Mouse (Mus musculus) ovary, postnatal 36 days (tissue): ENCODE data around the gene Arl6ip5.

ENCODE experiments used
- DNase-seq: peaks from one replicate; pipeline ENCODE4 v3.0.0; 2022; ENCODE audit warnings: low spot score, mixed read lengths

Gene Arl6ip5

GRCm38 (mm10) chr6:97210191-97210961 is at the start of gene Arl6ip5:
Arl6ip5 (plus strand) TSS chr6:97210689.
- peak; percentile 85 for DNase-seq

- no peak for DNase-seq
These were observed 34.8 kb upstream of the Arl6ip5 start for GRCm38 (mm10) chr6:97175716-97176115.

GRCm38 (mm10) chr6:97178491-97179366 is 31.8 kb upstream of the Arl6ip5 start, which contains the start of gene Tmf1:
Tmf1 (minus strand) TSS chr6:97179122.
- peak; percentile 96 for DNase-seq

DNA sequence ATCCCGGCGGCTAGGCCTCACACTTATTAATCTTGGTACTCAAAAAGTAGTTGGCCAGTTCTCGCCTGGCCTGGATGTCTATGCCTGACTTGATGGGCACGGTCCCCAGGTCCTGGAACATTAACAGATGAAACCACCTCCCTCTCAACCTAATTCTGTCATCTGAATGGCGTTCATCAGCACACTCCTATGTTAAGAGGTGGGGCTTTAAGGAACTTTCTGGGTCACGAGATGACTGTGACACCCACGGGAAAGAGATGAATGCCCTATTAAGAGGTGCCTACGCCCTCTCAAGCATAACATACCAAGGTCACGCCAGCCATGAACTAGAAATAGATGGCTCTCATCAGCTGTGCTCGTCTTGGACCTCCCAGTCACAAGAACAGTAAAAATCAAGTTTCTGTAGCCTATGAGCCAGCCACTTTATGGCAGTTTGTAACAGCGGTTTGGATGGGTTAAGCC is 31.1 kb upstream of the Arl6ip5 start:
- no peak for DNase-seq

DNA sequence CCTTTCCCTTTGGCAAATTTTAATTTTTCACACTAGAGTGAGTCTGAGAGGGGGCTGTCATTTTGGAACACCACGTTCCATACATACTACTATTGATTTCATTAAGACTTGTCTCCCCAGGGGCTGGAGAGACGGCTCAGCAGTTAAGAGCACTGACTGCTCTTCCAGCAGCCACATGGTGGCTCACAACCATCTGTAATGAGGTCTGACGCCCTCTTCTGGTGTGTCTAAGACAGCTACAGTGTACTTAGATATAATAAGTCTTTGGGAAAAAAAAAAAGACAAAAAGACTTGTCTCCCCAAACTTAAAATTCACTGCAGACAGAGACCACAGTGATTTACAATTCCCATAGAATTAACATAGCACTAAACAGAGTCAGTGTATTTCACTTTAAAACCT is 10.1 kb upstream of the Arl6ip5 start:
- DNase-seq = no peak

DNA sequence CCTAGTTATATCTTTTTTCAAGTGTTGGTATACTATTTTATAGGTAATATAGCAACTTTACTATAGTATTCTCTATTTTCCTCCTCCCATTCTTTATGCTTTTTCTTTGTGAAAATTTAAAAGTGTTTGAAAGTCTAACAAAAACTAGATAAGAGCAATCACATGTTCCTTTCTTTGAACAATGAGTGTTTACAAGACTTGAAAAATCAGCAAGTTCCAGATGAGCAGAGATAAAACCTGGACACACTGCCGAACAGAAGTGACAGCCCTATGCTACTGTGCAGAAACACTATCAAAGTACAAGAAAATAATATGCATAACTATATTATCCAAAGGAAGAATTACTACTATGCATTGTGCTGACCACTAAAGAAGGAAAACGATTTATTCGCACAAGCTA is 8.0 kb upstream of the Arl6ip5 start:
- DNase-seq = no peak

- DNase-seq = no peak
These were observed 6.1 kb upstream of the Arl6ip5 start for GRCm38 (mm10) chr6:97204252-97204869.

DNA sequence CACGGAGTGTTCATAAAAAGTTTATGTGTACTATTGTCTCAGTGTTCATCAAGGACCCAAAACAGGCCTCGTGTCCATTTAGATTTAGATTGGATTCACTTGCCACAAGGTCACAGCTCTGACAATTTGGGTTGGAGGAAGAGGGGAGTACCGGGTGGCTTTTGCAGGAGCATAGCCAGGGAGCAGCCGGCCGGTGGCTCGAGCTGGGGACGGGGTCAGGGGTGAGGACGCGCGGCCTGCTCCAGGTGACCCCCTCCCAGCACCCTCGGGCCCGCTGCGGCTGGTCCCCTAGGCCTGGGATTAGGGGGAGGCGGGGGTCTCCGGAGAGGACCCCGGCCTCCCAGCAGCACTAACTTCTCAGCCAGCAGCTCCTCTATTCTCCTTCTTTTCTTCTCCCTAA is 5.5 kb upstream of the Arl6ip5 start:
- peak; percentile 48 for DNase-seq

DNA sequence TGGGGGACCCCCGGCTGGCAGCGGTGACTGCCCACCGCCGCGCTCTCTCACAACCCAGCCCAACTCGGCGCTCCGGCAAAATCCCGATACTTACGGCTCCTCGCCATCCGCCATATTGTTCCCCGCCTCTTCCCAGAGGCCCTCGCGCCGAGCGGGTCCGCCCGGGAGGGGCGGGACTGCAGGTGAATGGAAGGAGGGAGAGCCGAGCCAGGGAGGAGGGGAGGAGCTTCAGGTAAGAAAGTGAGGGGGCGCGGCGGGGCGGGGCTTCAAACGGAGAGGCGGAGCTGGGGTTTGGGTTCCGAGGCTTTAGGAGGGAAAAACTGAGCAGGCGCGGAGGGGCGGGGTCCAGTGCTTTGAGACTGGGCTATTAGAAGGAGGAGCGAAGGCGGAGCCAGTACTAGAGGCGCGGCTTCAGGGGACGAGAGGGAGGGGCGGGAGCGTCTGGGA is 5.0 kb upstream of the Arl6ip5 start, which contains the start of gene Uba3:
TSS of gene Uba3 (minus strand) at position 209 of the 447 bp plus-strand sequence.
- peak; percentile 100 for DNase-seq

GRCm38 (mm10) chr6:97207085-97207484 is 3.4 kb upstream of the Arl6ip5 start:
- DNase-seq = no peak

DNA sequence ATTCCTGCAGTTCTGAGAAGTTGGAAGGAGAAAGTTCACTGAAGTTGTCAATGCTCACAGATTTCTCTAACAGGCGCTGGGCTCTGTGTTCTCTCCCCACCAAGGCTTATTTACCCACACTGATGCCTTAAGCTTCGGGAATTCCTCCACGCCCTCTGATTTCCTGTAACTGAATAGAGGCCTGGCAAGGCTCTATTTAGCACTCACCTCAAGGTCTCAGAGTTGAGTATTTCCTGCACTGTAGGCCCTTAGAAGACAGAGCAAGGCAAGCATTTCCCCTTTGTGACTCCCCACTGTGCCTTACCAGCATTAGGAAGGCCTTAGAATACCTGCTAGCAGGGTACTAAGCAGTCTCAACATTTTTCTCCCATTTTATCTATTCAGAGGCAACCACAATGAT is 2.1 kb upstream of the Arl6ip5 start:
- no peak for DNase-seq

DNA sequence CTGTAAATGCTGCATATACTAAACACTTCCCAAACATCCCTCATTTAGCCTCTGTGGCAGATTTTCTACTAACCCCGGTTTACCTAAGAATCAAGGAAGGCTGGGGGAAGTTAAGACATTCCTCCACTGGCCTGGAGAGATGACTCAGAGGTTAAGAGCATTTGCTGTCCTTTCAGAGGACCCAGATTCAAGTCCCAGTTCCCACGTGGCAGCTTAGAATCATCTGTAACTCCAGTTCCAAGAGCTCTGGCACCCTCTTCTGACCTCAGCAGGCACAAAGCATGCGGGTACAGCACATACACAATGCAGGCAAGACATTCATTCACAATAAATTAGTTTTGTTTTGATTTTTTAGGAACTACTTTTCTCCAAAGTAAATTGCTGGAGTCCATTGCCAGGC is 1.3 kb upstream of the Arl6ip5 start:
- DNase-seq = no peak

- no peak for DNase-seq
These were observed 738 bp upstream of the Arl6ip5 start for GRCm38 (mm10) chr6:97209751-97210150.

GRCm38 (mm10) chr6:97210962-97211601 is 593 bp downstream of the Arl6ip5 start:
- no peak for DNase-seq

GRCm38 (mm10) chr6:97211981-97212380 is 1.5 kb downstream of the Arl6ip5 start:
- peak; percentile 23 for DNase-seq

DNA sequence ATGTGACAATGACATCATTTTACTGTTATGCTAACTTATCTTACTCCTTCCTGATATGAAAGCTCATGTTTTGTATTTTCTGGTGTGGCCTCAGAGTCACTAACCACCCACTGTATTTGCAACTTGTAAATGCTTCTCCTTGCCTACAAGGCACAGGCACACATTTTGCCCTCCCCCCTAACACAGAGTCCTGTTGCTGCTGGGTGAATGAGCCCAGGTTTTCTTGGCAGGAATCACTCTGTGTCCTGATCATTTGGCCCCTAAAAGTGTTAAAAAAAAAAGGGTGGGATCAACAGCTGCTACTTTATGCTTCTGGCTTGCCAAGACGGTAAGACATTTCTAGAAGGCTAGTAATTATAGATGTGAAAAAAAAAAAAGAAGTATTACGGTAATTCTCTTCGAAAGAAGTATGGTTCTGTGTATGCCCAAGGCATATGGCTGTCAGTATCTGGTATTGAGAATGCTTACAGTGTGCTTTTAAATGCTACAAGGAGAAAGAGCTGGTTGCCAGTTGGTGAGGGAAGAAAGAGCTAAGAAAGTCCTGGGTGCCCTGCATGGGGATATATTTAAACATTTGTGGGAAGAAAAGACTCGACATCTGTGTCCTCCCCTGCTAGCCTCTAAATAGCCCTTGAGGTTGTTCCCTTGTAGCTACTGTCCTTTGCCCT is 5.8 kb downstream of the Arl6ip5 start:
- no peak for DNase-seq

- no peak for DNase-seq
These were observed 10.2 kb downstream of the Arl6ip5 start for GRCm38 (mm10) chr6:97220672-97221071.

DNA sequence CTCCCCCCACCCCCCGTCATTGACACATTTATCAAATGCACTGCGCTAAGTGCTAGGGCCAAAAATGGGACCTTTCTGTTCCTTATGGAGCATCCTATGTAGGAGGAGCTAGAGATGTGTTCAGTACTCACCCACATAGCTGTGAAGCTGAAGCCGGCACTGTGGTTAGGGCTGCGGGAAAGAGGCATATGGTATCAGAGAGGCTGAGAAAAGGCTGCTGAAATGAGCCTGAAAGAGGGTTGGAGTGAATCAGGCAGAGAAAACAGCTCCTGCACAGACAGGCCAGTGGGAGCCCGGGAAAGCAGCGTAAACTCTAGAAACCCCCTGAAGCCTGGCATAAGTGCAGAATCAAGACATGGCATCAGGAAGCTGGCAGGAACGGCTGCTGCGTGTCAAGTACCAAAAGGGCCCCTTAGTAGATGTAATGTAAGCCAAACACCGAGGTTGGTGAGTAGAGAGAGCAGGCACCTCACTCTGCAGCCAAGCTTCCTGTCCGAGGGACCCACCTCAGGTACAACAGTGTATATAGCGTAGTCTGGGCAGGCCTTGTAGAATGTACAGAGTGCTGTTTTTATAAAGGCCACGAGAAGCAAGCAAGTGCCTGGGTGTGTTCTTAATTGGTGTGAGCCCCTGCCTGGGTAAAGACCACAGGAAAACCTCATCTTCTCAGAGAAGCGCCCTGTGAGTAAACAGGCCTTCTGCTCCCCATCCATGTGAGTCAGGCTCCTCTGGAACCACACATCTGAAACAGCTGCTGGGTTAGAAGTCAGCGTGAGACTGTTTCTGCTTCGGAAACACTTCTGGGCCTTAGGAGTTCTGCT is 10.9 kb downstream of the Arl6ip5 start:
- no peak for DNase-seq

- DNase-seq = no peak
These were observed 11.8 kb downstream of the Arl6ip5 start for GRCm38 (mm10) chr6:97222321-97222720.

- DNase-seq = no peak
These were observed 12.5 kb downstream of the Arl6ip5 start for GRCm38 (mm10) chr6:97222931-97223467.
